16 mouse cellular contexts compared by ENCODE assay signal in the genomic region with DNA sequence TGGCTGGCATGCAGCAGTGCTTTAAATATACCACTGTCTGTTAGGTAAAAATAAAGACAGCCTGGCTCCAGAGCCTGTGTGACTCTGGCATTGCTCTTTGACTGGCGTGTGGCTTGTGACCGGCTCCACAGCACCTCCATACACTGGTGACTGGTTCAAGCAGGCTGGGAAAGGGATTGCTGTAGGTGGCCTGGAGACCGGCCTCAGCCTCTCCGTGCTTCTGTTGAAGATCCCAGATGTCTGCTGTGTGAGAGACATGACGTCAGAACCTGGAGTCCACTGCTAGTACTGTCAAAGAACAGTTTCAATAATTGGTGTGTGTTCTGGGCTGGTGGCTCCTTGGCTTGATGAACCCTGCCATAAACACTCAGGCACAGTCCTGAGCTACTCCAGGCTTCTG.
DNase-seq lines count a peak whose midpoint lies in the region; ATAC-seq lines count a peak whose summit lies in the region.
"Had no signal": no experiment of that assay in that cellular context is flagged by ENCODE, and none has a peak within 500 bp of the region (broad histone marks: within the 10 kb centered on the region; RNA-seq: fewer than 3 reads in every experiment).

No protein-coding gene starts in this region.

- H3K27me3 ChIP-seq in hindbrain, embryonic 14.5 days (ENCODE audit: control insufficient read depth, insufficient read depth, low read length): no peaks in the 10 kb centered on the region
- H3K27me3 ChIP-seq in hindbrain, embryonic 12.5 days: no peaks in the 10 kb centered on the region
- no peaks in the 10 kb centered on the region for H3K27me3 ChIP-seq in heart, embryonic 16.5 days (ENCODE audit: control insufficient read depth, insufficient read depth, low read length)

- 0 out of 2 replicates have a peak, but pooled peaks have one; percentile 21 for ATAC-seq in hindbrain, embryonic 14.5 days (ENCODE audit: low FRiP score)
- ATAC-seq in hindbrain, embryonic 12.5 days (ENCODE audit: low FRiP score): no peak
- ATAC-seq in heart, embryonic 16.5 days (replicated peaks; ENCODE audit: extremely low read depth, insufficient read depth, low FRiP score): peak; percentile 53

- WGBS in hindbrain, embryonic 14.5 days: 83% methylated on average over 5 of the region's 5 CpGs
- 83% methylated on average over 5 of the region's 5 CpGs for WGBS in hindbrain, embryonic 12.5 days
- WGBS in heart, embryonic 16.5 days: 29% methylated on average over 5 of the region's 5 CpGs

- H3K4me2 ChIP-seq in hindbrain, embryonic 14.5 days (replicated peaks): no peak overlapping the region
- no peak overlapping the region for H3K4me2 ChIP-seq in hindbrain, embryonic 12.5 days (replicated peaks)
- H3K4me2 ChIP-seq in heart, embryonic 16.5 days (ENCODE audit: low read depth, low read length): peak overlapping the region; percentile 52

- H3K9ac ChIP-seq in hindbrain, embryonic 14.5 days: 0 out of 2 replicates have a peak overlapping the region, but pooled peaks have one; percentile 10
- no peak overlapping the region for H3K9ac ChIP-seq in hindbrain, embryonic 12.5 days
- peak overlapping the region; percentile 28; the same call in 1 of the 2 replicates for H3K9ac ChIP-seq in heart, embryonic 16.5 days (ENCODE audit: low read length)
- H3K9ac ChIP-seq: liver, embryonic 14.5 days had no signal

- DNase-seq in gastrocnemius, adult 18-20 months (ENCODE audit: low spot score): peak; percentile 32
- no peak for DNase-seq in gastrocnemius, postnatal 25 days
- DNase-seq in hindbrain, embryonic 14.5 days (ENCODE audit: low spot score): no peak
- peak; percentile 57 for DNase-seq in MN1 (ENCODE audit: low spot score)
- DNase-seq in lung, postnatal 14 days: no peak
- DNase-seq in lung, postnatal 4 days: no peak
- DNase-seq: adrenal gland, adult 2 months; kidney, adult 11 months; kidney, postnatal 36 days; thymus, postnatal 14 days had no signal

- no peak overlapping the region for H3K4me3 ChIP-seq in hindbrain, embryonic 14.5 days (replicated peaks; ENCODE audit: low read length)
- no peak overlapping the region for H3K4me3 ChIP-seq in hindbrain, embryonic 12.5 days
- peak overlapping the region; percentile 39 for H3K4me3 ChIP-seq in heart, embryonic 16.5 days (ENCODE audit: low read length)
- H3K4me3 ChIP-seq: midbrain, embryonic 10.5 days had no signal

- H3K9me3 ChIP-seq in hindbrain, embryonic 14.5 days (ENCODE audit: control insufficient read depth, low read length): no peaks in the 10 kb centered on the region
- no peaks in the 10 kb centered on the region for H3K9me3 ChIP-seq in hindbrain, embryonic 12.5 days (replicated peaks)
- H3K9me3 ChIP-seq in heart, embryonic 16.5 days (replicated peaks; ENCODE audit: control insufficient read depth, low read length): no peaks in the 10 kb centered on the region
- H3K9me3 ChIP-seq: midbrain, embryonic 10.5 days had no signal

- H3K4me1 ChIP-seq in hindbrain, embryonic 14.5 days (replicated peaks; ENCODE audit: control insufficient read depth, insufficient read depth, low read length): 0 out of 2 replicates have a peak, but pooled peaks cover 26% of the 10 kb centered on the region
- peaks cover 18% of the 10 kb centered on the region for H3K4me1 ChIP-seq in hindbrain, embryonic 12.5 days
- H3K4me1 ChIP-seq in heart, embryonic 16.5 days (ENCODE audit: control insufficient read depth, insufficient read depth, low read length): peaks cover 73% of the 10 kb centered on the region

- H3K27ac ChIP-seq in hindbrain, embryonic 14.5 days: 0 out of 2 replicates have a peak overlapping the region, but pooled peaks have one; percentile 38
- H3K27ac ChIP-seq in hindbrain, embryonic 12.5 days: no peak overlapping the region
- H3K27ac ChIP-seq in heart, embryonic 16.5 days (ENCODE audit: low read length): peak overlapping the region; percentile 92
- H3K27ac ChIP-seq: liver, embryonic 14.5 days; midbrain, embryonic 10.5 days; stomach, postnatal 0 days had no signal

- no peaks in the 10 kb centered on the region for H3K36me3 ChIP-seq in hindbrain, embryonic 14.5 days (replicated peaks; ENCODE audit: control insufficient read depth, insufficient read depth)
- no peaks in the 10 kb centered on the region for H3K36me3 ChIP-seq in hindbrain, embryonic 12.5 days
- no peaks in the 10 kb centered on the region for H3K36me3 ChIP-seq in heart, embryonic 16.5 days (ENCODE audit: control insufficient read depth, insufficient read depth)
- H3K36me3 ChIP-seq: G1E; midbrain, embryonic 10.5 days had no signal

Comparison
In these comparisons a context has a peak if more than half of its experiments do, and no peak if none do; other contexts are left out.
1. DNase-seq: peak in gastrocnemius, adult 18-20 months (single experiment) and MN1 (single experiment); none in gastrocnemius, postnatal 25 days (single experiment), hindbrain, embryonic 14.5 days (single experiment), lung, postnatal 14 days (single experiment) and lung, postnatal 4 days (0 of 2).